Mouse (Mus musculus) megakaryocyte, adult 5-6 weeks (primary cell): ENCODE measurements at regions not wholly inside any gene's neighbourhood (a gene's known extent, or its start where the extent isn't known, plus 50 kb on each side); places are given as distances from the start of the nearest gene placed in this dataset.

Experiments
- ATAC-seq: 2 replicates; pipeline ENCODE4 v1.8.0; 2016; ENCODE audit warnings: mild to moderate bottlenecking, inconsistent platforms; ENCODE audit not compliant: poor library complexity, severe bottlenecking

- ATAC-seq, result no peak
Observed at GRCm38 (mm10) chr19:56172454-56172853, 114.5 kb upstream of the Habp2 start.

- ATAC-seq, result no peak
Observed at GRCm38 (mm10) chr19:56176059-56176458, 110.9 kb upstream of the Habp2 start.

- ATAC-seq, result no peak
Observed at GRCm38 (mm10) chr19:56177231-56177745, 109.6 kb upstream of the Habp2 start.

- no peak for ATAC-seq
Observed at GRCm38 (mm10) chr19:56185756-56186155, 101.2 kb upstream of the Habp2 start.

GRCm38 (mm10) chr19:56189185-56189584 lies 97.8 kb upstream of the Habp2 start:
- no peak for ATAC-seq

GRCm38 (mm10) chr19:56190222-56190621 lies 96.7 kb upstream of the Habp2 start:
- no peak for ATAC-seq

- no peak for ATAC-seq
Observed at GRCm38 (mm10) chr19:56198474-56199236, 88.3 kb upstream of the Habp2 start.

- no peak for ATAC-seq
Observed at GRCm38 (mm10) chr19:56199401-56200150, 87.4 kb upstream of the Habp2 start.

GRCm38 (mm10) chr19:56201007-56201682 lies 85.8 kb upstream of the Habp2 start:
- peak; percentile 56; the same call in 1 of the 2 replicates for ATAC-seq

GRCm38 (mm10) chr19:56201738-56202480 lies 85.0 kb upstream of the Habp2 start:
- ATAC-seq, result peak; percentile 68

- no peak for ATAC-seq
Observed at GRCm38 (mm10) chr19:56202481-56203130, 84.3 kb upstream of the Habp2 start.

GRCm38 (mm10) chr19:56218536-56218935 lies 68.4 kb upstream of the Habp2 start:
- ATAC-seq, result no peak

- no peak for ATAC-seq
Observed at GRCm38 (mm10) chr19:56220724-56221407, 66.1 kb upstream of the Habp2 start.

GRCm38 (mm10) chr19:56222496-56222895 lies 64.4 kb upstream of the Habp2 start:
- 0 out of 2 replicates have a peak, but pooled peaks have one; percentile 27 for ATAC-seq

- ATAC-seq, result peak; percentile 75
Observed at GRCm38 (mm10) chr19:56225039-56225438, 61.9 kb upstream of the Habp2 start.

GRCm38 (mm10) chr19:56225518-56225917 lies 61.4 kb upstream of the Habp2 start:
- no peak for ATAC-seq

GRCm38 (mm10) chr19:56228586-56228985 lies 58.4 kb upstream of the Habp2 start:
- ATAC-seq, result no peak

- ATAC-seq, result no peak
Observed at GRCm38 (mm10) chr19:56231430-56231829, 55.5 kb upstream of the Habp2 start.

GRCm38 (mm10) chr19:56231849-56232248 lies 55.1 kb upstream of the Habp2 start:
- no peak for ATAC-seq

GRCm38 (mm10) chr19:56232269-56232668 lies 54.7 kb upstream of the Habp2 start:
- no peak for ATAC-seq
